ENCODE assay signal across 18 mouse cellular contexts in the genomic region with DNA sequence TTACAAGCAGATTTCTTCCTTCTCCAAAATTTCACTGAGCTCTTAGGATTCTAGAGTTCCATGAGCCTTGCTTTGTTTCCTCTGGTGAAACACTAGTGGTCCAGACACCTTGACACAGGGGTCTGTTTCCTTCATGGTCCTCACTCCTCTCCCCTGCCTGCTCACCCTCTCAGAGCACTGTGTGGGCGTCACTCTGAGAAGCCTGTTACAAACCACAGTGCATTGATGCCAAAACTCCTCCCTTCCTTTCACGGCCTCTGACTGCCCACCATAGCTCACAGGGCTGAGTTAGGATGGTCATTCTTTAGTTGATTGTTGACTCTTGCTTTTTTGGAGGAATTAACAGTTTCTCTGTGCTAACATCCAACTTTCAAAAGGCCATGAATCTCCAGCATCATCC. TPM values are rescaled to one million over a fixed set of nuclear protein-coding genes. Genes with fewer than 3 reads are reported as not detected.
DNase-seq lines count a peak whose midpoint lies in the region; ATAC-seq and TF ChIP-seq lines count a peak whose summit lies in the region.
"Had no signal": no experiment of that assay in that cellular context is flagged by ENCODE, and none has a peak within 500 bp of the region (broad histone marks: within the 10 kb centered on the region; RNA-seq: fewer than 3 reads in every experiment).

No protein-coding gene starts in this region.

- intact Hi-C loops in gastrocnemius, postnatal 36 days (cut with DNase I): no loop called here

- no peak overlapping the region; the same call in 1 of the 2 replicates for H3K27ac ChIP-seq in forebrain, postnatal 0 days (ENCODE audit: low read depth, low read length)
- H3K27ac ChIP-seq: embryonic facial prominence, embryonic 13.5 days; heart, embryonic 13.5 days; limb, embryonic 12.5 days; midbrain, embryonic 12.5 days had no signal

- ATAC-seq in forebrain, postnatal 0 days: peak; percentile 45; the same call in 1 of the 2 replicates

- peak; percentile 91 for DNase-seq in heart, adult 11 months
- DNase-seq in heart, adult 8-10 months (ENCODE audit: low spot score): no peak
- peak; percentile 27 for DNase-seq in 3T3-L1 (ENCODE audit: low read depth, low spot score)
- DNase-seq in T-cell, adult 2 months (ENCODE audit: low spot score): peak; percentile 7
- DNase-seq in forebrain, postnatal 0 days: no peak
- no peak for DNase-seq in testis, postnatal 10 days (ENCODE audit: low spot score)
- no peak for DNase-seq in adrenal gland, postnatal 14 days
- DNase-seq in gastrocnemius, postnatal 36 days: no peak
- DNase-seq: cerebellum, adult 8-10 months; lung, embryonic 14.5 days; thymus, postnatal 36 days had no signal

- no peak overlapping the region for H3K9ac ChIP-seq in forebrain, postnatal 0 days
- H3K9ac ChIP-seq: embryonic facial prominence, embryonic 13.5 days; heart, embryonic 13.5 days; limb, embryonic 12.5 days; lung, embryonic 14.5 days; midbrain, embryonic 12.5 days had no signal

- H3K27me3 ChIP-seq in forebrain, postnatal 0 days (ENCODE audit: insufficient read depth, low read length): no peaks in the 10 kb centered on the region
- H3K27me3 ChIP-seq: embryonic facial prominence, embryonic 13.5 days; heart, embryonic 13.5 days; limb, embryonic 12.5 days; midbrain, embryonic 12.5 days had no signal

- H3K4me2 ChIP-seq in forebrain, postnatal 0 days (ENCODE audit: low read depth): no peak overlapping the region
- H3K4me2 ChIP-seq: embryonic facial prominence, embryonic 13.5 days; heart, embryonic 13.5 days; limb, embryonic 12.5 days; lung, embryonic 14.5 days; midbrain, embryonic 12.5 days had no signal

- no peaks in the 10 kb centered on the region for H3K9me3 ChIP-seq in forebrain, postnatal 0 days (ENCODE audit: low read length)
- H3K9me3 ChIP-seq: embryonic facial prominence, embryonic 13.5 days; heart, embryonic 13.5 days; limb, embryonic 12.5 days; midbrain, embryonic 12.5 days had no signal

- WGBS in forebrain, postnatal 0 days: 16% methylated on average over 2 of the region's 2 CpGs

- TF ChIP-seq CTCF in forebrain, postnatal 0 days (IDR thresholded peaks at IDR 0.05; ENCODE audit: low read depth): no peak

- H3K4me3 ChIP-seq in forebrain, postnatal 0 days (ENCODE audit: low read depth, low read length): no peak overlapping the region
- H3K4me3 ChIP-seq: embryonic facial prominence, embryonic 13.5 days; heart, embryonic 13.5 days; limb, embryonic 12.5 days; midbrain, embryonic 12.5 days had no signal

- H3K36me3 ChIP-seq in forebrain, postnatal 0 days (ENCODE audit: insufficient read depth): peaks cover 5% of the 10 kb centered on the region; the same call in 1 of the 2 replicates
- H3K36me3 ChIP-seq: limb, embryonic 12.5 days had no signal

- H3K4me1 ChIP-seq in forebrain, postnatal 0 days (ENCODE audit: insufficient read depth): 0 out of 2 replicates have a peak, but pooled peaks cover 2% of the 10 kb centered on the region

RNA-seq across cellular contexts. Expression of gene Tigit, which starts 43.6 kb away (rescaled TPM):
- total RNA-seq in heart, adult 8-10 months (2022): not detected
- 0.54 TPM in 1 of 2 replicates, not detected in the other for total RNA-seq in forebrain, postnatal 0 days (2014; rRNA removed)
- 0.17 TPM in 1 of 2 replicates, not detected in the other for polyA plus RNA-seq in forebrain, postnatal 0 days (2015; fragmentation: Nextera tagmentation; extraction: Ambion mirVana)
- total RNA-seq in adrenal gland, postnatal 14 days (2021): 0.41 TPM in 1 of 2 replicates, not detected in the other
- not detected for total RNA-seq in gastrocnemius, postnatal 36 days (2021)
- total RNA-seq: layer of hippocampus, postnatal 14 days had no signal
- polyA plus RNA-seq: embryonic facial prominence, embryonic 13.5 days; heart, embryonic 13.5 days; intestine, embryonic 14.5 days; limb, embryonic 12.5 days; lung, embryonic 14.5 days; stomach, embryonic 14.5 days had no signal

Comparison
In these comparisons a context has a peak if more than half of its experiments do, and no peak if none do; other contexts are left out.
1. DNase-seq: peak in heart, adult 11 months (single experiment), 3T3-L1 (single experiment) and T-cell, adult 2 months (single experiment); none in heart, adult 8-10 months (single experiment), forebrain, postnatal 0 days (single experiment), testis, postnatal 10 days (single experiment), adrenal gland, postnatal 14 days (single experiment) and gastrocnemius, postnatal 36 days (0 of 2).